Mouse (Mus musculus) G1E (cell line): ENCODE data around the gene F5. TPM values are rescaled to one million over a fixed set of nuclear protein-coding genes. Genes with fewer than 3 reads are reported as not detected.

Experiments
- ATAC-seq: 2 replicates; pipeline ENCODE4 v1.8.0; 2016; ENCODE audit warnings: mild to moderate bottlenecking; ENCODE audit not compliant: insufficient number of reproducible peaks, poor library complexity, low FRiP score, severe bottlenecking; ENCODE audit errors: extremely low read depth
- DNase-seq: peaks from one replicate; pipeline ENCODE4 v3.0.0; 2012; ENCODE audit warnings: low spot score
- H3K27me3 ChIP-seq: 2 replicates; pipeline ENCODE4 v1.6.1; 2012; ENCODE audit warnings: mild to moderate bottlenecking, low read length, inconsistent platforms; ENCODE audit not compliant: insufficient read depth
- H3K36me3 ChIP-seq: replicated peaks from 2 replicates; pipeline ENCODE3; 2012; ENCODE audit warnings: mild to moderate bottlenecking, inconsistent platforms
- H3K4me1 ChIP-seq: 2 replicates; pipeline ENCODE4 v1.6.1; 2012; ENCODE audit warnings: low read depth, low read length, inconsistent platforms, mixed read lengths; ENCODE audit not compliant: insufficient read depth
- H3K4me3 ChIP-seq: 2 replicates; pipeline ENCODE4 v1.5.1; 2012; ENCODE audit warnings: low read depth, mild to moderate bottlenecking, inconsistent platforms, low read length, moderate library complexity, mixed read lengths
- H3K9me3 ChIP-seq: replicated peaks from 2 replicates; pipeline ENCODE4 v1.6.1; 2012; ENCODE audit warnings: inconsistent platforms
- CTCF ChIP-seq: IDR thresholded peaks from 2 replicates; pipeline ENCODE4 v1.5.1; 2012; ENCODE audit warnings: low read depth, low read length, inconsistent platforms, mixed read lengths
- GATA1 ChIP-seq: IDR thresholded peaks from 2 replicates; pipeline ENCODE4 v1.6.1; 2012; ENCODE audit warnings: borderline replicate concordance, low read length, inconsistent platforms, mixed read lengths
- GATA2 ChIP-seq: IDR thresholded peaks from 2 replicates; pipeline ENCODE4 v1.6.1; 2012; ENCODE audit warnings: low read depth, low read length, inconsistent platforms, borderline replicate concordance
- POLR2AphosphoS5 ChIP-seq: IDR thresholded peaks from 2 replicates; pipeline ENCODE4 v1.6.1; 2012; ENCODE audit warnings: low read depth, low read length, inconsistent platforms; ENCODE audit not compliant: insufficient replicate concordance
- TAL1 ChIP-seq: conservative IDR thresholded peaks from 2 replicates; pipeline ENCODE4 v1.6.1; 2012; ENCODE audit warnings: low read depth, low read length, inconsistent platforms, mixed read lengths
- polyA plus RNA-seq: library from polyadenylated mRNA; stranded (reverse); fragments of >175 nt; gene quantifications from 2 replicates; pipeline ENCODE4 v1.2.3, GENCODE M21; 2012
- total RNA-seq, 2 experiments: library from RNA; stranded (forward) in 1 of 2; stranded (reverse) in 1 of 2; fragments of 200-1000 nt in 1 of 2; fragments of >200 nt in 1 of 2; fragmentation: Nextera tagmentation in 1 of 2; gene quantifications; 2 replicates each; pipeline ENCODE4 v1.2.3; 2014 to 2017

The F5 gene
- total RNA-seq (2014; fragmentation: Nextera tagmentation) (not detected in 2 replicates), total RNA-seq (2017) (under 0.01 and 0.05 TPM in 2 replicates), polyA plus RNA-seq (0.01 TPM in 2 replicates)

DNA sequence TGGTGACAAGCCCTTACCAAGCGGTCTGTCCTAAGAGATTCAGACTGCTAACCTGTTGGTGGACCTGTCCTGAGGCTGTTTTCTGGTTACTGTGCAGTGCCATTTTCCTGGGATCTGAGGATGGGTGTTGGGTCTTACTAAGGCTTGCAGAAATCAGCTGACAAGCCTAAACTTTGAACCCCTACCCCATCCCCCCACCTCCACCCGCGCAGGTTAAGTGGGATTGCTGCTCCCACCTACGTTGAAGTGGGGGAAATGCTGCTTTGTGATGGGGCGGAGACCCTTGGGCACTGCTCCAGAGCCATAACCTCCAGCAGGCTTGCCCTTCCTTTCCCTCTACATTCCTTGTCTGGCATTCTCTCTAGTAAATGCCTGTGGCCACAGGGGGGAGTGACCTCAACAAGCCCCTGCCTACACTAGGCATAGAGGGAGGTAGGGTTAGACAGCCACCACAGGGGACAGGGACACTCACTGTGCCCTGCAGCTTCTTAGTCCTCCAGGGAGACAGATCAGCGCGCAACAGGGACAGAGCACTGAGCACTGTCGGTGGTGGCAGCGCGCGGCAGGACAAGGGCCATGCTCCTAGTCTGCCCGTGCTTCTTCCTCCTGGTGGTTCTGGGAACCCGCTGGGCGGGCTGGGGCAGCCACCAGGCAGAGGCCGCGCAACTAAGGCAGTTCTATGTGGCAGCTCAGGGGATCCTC is at the start of gene F5:
Gene F5 (plus strand): TSS at position 452 of the 702 bp plus-strand sequence.
- Histone ChIP-seq H3K27me3 (peaks cover 5% of the 10 kb centered on the region), H3K9me3 (no peaks in the 10 kb centered on the region), H3K4me1 (0 out of 2 replicates have a peak, but pooled peaks cover 3% of the 10 kb centered on the region), H3K4me3 (no peak within 1 kb of the TSS), H3K36me3 (no peaks in the 10 kb centered on the region)
- no peak for ATAC-seq
- TF ChIP-seq GATA2, result no peak
- TF ChIP-seq CTCF, result no peak
- DNase-seq, result no peak

DNA sequence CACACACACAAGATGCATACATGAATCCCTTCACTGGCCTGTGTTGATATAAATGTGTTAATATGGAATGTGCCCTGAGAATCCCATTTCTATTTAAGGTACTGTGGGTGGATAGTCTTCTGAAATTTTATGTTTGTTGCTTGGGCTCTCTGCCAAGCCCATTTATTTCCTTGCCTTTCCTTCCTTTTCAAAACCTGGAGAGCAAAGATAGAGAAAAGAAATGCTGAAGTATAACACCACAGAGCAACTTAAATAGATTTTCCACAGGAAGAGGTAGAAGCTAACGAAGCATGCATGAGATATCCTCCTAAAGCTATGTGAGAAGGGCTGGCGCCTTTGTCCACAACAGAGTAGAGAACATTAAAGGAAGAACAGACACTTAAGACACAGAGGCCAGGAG is 41.9 kb upstream of the F5 start:
- no peaks in the 10 kb centered on the region for H3K4me1 ChIP-seq
- no peak for ATAC-seq
- H3K36me3 ChIP-seq, result no peaks in the 10 kb centered on the region
- H3K27me3 ChIP-seq, result no peaks in the 10 kb centered on the region
- no peak overlapping the region for H3K4me3 ChIP-seq
- no peak for TF ChIP-seq GATA2
- no peak for TF ChIP-seq CTCF
- H3K9me3 ChIP-seq, result no peaks in the 10 kb centered on the region
- DNase-seq, result no peak

DNA sequence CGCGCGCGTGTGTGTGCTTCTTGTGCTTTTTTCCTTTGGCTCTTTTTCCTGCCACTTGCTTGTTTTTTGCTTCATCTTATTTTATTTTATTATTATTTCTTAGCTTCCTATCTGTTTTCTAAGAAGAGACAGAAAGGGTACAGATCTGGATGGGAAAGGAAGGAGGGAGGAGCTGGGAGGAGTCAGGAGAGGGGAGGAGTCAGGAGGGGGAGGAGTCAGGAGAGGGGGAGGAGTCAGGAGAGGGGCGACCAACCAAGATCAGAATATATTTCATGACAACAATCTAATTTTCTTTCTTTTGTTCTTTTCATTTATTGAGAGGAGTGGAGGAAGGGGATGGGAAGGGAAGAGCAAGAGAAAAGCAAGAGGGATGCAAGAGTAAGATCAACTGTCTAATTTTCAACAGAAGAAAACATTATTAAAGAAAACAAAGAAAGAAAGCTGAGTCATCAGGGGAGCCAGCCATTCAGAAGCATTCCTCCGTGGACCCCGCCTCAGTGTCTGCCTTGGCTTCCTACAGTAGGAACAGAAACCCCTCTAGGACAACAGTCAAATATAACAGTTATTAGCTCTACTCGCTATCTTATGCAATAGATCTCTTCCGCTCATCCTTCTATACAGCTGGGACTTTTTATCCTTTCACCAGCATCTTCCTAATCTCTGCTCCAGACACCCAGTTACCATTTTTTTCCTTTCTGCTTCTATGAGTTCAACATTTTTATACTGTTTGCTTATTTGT is 40.9 kb upstream of the F5 start:
- no peaks in the 10 kb centered on the region for H3K36me3 ChIP-seq
- H3K4me3 ChIP-seq, result no peak overlapping the region
- no peak for TF ChIP-seq TAL1
- TF ChIP-seq GATA1, result no peak
- no peak for TF ChIP-seq POLR2AphosphoS5
- no peak for TF ChIP-seq CTCF
- no peak for TF ChIP-seq GATA2
- no peak for DNase-seq
- no peaks in the 10 kb centered on the region for H3K9me3 ChIP-seq
- no peaks in the 10 kb centered on the region for H3K4me1 ChIP-seq
- H3K27me3 ChIP-seq, result no peaks in the 10 kb centered on the region
- ATAC-seq, result no peak

DNA sequence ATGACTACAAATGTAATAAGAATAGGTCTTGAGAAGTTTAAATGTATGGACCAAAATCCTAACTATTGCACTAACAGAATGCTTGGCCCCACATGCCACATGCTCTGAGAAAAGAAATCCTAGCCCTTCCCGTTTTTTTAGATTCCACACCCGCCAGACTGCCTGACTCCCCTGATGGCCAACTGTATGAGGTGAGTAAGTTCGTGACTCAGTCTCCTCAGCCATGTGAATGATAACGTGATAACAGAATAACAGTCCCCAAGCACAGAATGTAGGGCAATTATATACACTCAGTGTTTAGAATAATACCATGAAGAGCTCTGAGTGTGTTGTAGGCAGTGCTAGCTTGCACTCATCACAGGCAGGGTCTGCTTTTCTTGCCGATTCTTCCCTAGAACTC is 37.4 kb upstream of the F5 start:
- ATAC-seq, result no peak
- Histone ChIP-seq H3K36me3 (no peaks in the 10 kb centered on the region), H3K4me3 (no peak overlapping the region), H3K4me1 (no peaks in the 10 kb centered on the region), H3K27me3 (no peaks in the 10 kb centered on the region), H3K9me3 (no peaks in the 10 kb centered on the region)
- no peak for DNase-seq
- TF ChIP-seq GATA1 (no peak), POLR2AphosphoS5 (no peak), CTCF (no peak), TAL1 (no peak), GATA2 (no peak)

DNA sequence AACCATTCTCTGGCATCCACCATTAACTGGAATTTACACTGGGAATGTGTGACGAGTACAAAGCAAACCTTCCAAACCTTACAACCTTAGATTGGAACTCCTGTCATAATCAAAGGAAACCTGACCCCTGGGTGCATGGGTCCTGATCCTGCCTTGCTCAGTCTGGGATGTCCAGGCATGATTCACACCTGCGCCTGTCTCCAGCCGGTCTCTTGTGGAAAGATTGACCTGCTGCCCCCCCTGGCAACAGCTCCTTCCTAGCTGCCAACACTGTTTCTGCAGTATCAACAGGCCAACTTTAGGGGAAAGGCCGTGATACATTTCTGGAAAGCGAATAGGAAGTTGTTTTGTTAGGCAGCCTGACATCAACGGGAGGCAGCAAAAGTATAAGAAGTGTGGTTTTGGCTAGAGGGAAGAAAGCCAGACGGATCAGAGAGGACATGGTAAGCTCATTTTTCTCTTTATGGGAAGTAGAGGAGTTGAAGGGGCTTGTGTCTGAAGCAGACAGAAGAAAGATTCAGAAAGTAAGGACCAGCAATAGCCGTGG is 36.6 kb upstream of the F5 start, which contains the start of gene Selp:
Gene Selp (plus strand): TSS at position 318 of the 547 bp plus-strand sequence.
- no peak within 1 kb of the TSS for H3K4me3 ChIP-seq
- H3K36me3 ChIP-seq, result no peaks in the 10 kb centered on the region
- no peak for TF ChIP-seq CTCF
- no peak for TF ChIP-seq TAL1
- no peak for TF ChIP-seq POLR2AphosphoS5
- TF ChIP-seq GATA2, result no peak
- TF ChIP-seq GATA1, result no peak
- DNase-seq, result no peak
- no peak for ATAC-seq
- no peaks in the 10 kb centered on the region for H3K27me3 ChIP-seq
- no peaks in the 10 kb centered on the region for H3K9me3 ChIP-seq
- no peaks in the 10 kb centered on the region for H3K4me1 ChIP-seq

DNA sequence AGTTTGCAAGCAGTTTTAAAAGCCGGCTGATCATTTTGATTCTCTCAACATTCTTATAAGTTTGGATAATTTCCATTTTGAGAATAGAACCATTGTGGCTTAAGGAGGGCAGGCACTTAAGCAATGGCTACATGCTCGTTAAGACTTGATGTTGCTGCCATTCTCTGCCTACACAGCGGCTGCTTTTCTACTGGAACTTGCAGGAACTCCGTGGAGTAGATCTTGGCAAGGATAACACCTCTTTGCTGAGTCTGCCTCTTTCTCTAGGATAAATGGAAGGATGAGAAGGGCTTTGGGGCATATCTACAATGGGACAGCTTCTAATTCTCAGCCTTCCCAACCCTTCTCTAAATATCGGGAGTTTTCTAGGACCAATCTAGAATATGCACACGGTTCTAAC is 36.0 kb upstream of the F5 start:
- no peaks in the 10 kb centered on the region for H3K27me3 ChIP-seq
- DNase-seq (no peak), ATAC-seq (no peak)
- H3K9me3 ChIP-seq, result no peaks in the 10 kb centered on the region
- TF ChIP-seq GATA1, result no peak
- no peak for TF ChIP-seq CTCF
- H3K4me3 ChIP-seq, result no peak overlapping the region
- H3K4me1 ChIP-seq, result no peaks in the 10 kb centered on the region
- H3K36me3 ChIP-seq, result no peaks in the 10 kb centered on the region
